Mouse (Mus musculus) MEL (cell line): ENCODE data around the gene Cd24a. TPM values are rescaled to one million over a fixed set of nuclear protein-coding genes. Genes with fewer than 3 reads are reported as not detected.

Experiments used
- DNase-seq: peaks from one replicate; pipeline ENCODE4 v3.0.0; 2011; ENCODE audit warnings: low read depth, low spot score
- H3K27ac ChIP-seq: 2 replicates; pipeline ENCODE4 v1.5.1; 2012; ENCODE audit warnings: low read depth, mild to moderate bottlenecking, control low read depth, low read length, moderate library complexity; ENCODE audit not compliant: control insufficient read depth
- H3K27me3 ChIP-seq, 2 experiments: fragments of 150-350 bp in 1 of 2; sonication (generic) in 1 of 2; 2 replicates each; pipeline ENCODE4 v1.6.1; 2012; ENCODE audit warnings: low read length in 2 of 2, mild to moderate bottlenecking in 2 of 2, improper control_type of control experiment in 1 of 2, moderate library complexity in 1 of 2; ENCODE audit not compliant: insufficient read depth in 2 of 2, control insufficient read depth in 1 of 2
- H3K36me3 ChIP-seq, 2 experiments: 2 replicates each; pipeline ENCODE4 v1.6.1; 2012 to 2014; ENCODE audit warnings: low read length in 2 of 2, improper control_type of control experiment in 1 of 2, inconsistent platforms in 1 of 2, mild to moderate bottlenecking in 1 of 2; ENCODE audit not compliant: insufficient read depth in 2 of 2, control insufficient read depth in 1 of 2
- H3K4me1 ChIP-seq, 2 experiments: fragments of 150-350 bp in 1 of 2; sonication (generic) in 1 of 2; 2 replicates each; pipeline ENCODE4 v1.6.1; 2012; ENCODE audit warnings: low read length in 2 of 2, improper control_type of control experiment in 1 of 2, mild to moderate bottlenecking in 1 of 2; ENCODE audit not compliant: insufficient read depth in 2 of 2, control insufficient read depth in 1 of 2
- H3K4me3 ChIP-seq, 2 experiments: fragments of 150-350 bp in 1 of 2; sonication (generic) in 1 of 2; 2 replicates each; pipeline ENCODE4 v1.5.1; 2012; ENCODE audit warnings: low read depth in 2 of 2, low read length in 2 of 2, mild to moderate bottlenecking in 2 of 2, moderate library complexity in 2 of 2, control low read depth in 1 of 2, improper control_type of control experiment in 1 of 2; ENCODE audit not compliant: control insufficient read depth in 1 of 2, insufficient read depth in 1 of 2
- H3K79me2 ChIP-seq: 2 replicates; pipeline ENCODE4 v1.6.1; 2012; ENCODE audit warnings: mild to moderate bottlenecking, low read length, moderate library complexity; ENCODE audit not compliant: control insufficient read depth, poor library complexity, insufficient read depth
- H3K9ac ChIP-seq: 2 replicates; pipeline ENCODE4 v1.6.1; 2012; ENCODE audit warnings: low read depth, mild to moderate bottlenecking, control low read depth, low read length, moderate library complexity; ENCODE audit not compliant: control insufficient read depth, poor library complexity, severe bottlenecking
- H3K9me3 ChIP-seq: fragments of 150-350 bp; sonication (generic); replicated peaks from 2 replicates; pipeline ENCODE4 v1.6.1; 2012; ENCODE audit warnings: mild to moderate bottlenecking, low read length, improper control_type of control experiment, moderate library complexity; ENCODE audit not compliant: insufficient read depth
- CHD2 ChIP-seq: IDR thresholded peaks from 2 replicates; pipeline ENCODE4 v1.6.1; 2011; ENCODE audit warnings: low read length, improper control_type of control experiment
- CTCF ChIP-seq, 3 experiments: IDR thresholded peaks in 2 of 3; conservative IDR thresholded peaks in 1 of 3; 2 replicates each; pipeline ENCODE4 v1.5.1; 2011 to 2012; ENCODE audit warnings: low read length in 3 of 3, low read depth in 2 of 3, mild to moderate bottlenecking in 2 of 3, improper control_type of control experiment in 1 of 3, inconsistent platforms in 1 of 3, mixed read lengths in 1 of 3, moderate library complexity in 1 of 3; ENCODE audit not compliant: control insufficient read depth in 1 of 3, insufficient read depth in 1 of 3, poor library complexity in 1 of 3, severe bottlenecking in 1 of 3
- ETS1 ChIP-seq: IDR thresholded peaks from 2 replicates; pipeline ENCODE4 v1.6.1; 2012; ENCODE audit warnings: low read depth, mild to moderate bottlenecking, inconsistent platforms, low read length, improper control_type of control experiment, moderate library complexity
- GABPA ChIP-seq: IDR thresholded peaks from 2 replicates; pipeline ENCODE4 v1.6.1; 2012; ENCODE audit warnings: low read depth, mild to moderate bottlenecking, inconsistent platforms, low read length, improper control_type of control experiment, moderate library complexity
- MAX ChIP-seq: IDR thresholded peaks from 2 replicates; pipeline ENCODE4 v1.6.1; 2011; ENCODE audit warnings: low read length, improper control_type of control experiment
- MAZ ChIP-seq: IDR thresholded peaks from 2 replicates; pipeline ENCODE4 v1.6.1; 2012; ENCODE audit warnings: low read depth, mild to moderate bottlenecking, inconsistent platforms, low read length, improper control_type of control experiment
- MEF2A ChIP-seq: IDR thresholded peaks from 2 replicates; pipeline ENCODE4 v1.6.1; 2014; ENCODE audit warnings: low read depth, mild to moderate bottlenecking, inconsistent platforms, low read length, improper control_type of control experiment; ENCODE audit not compliant: poor library complexity, insufficient replicate concordance, severe bottlenecking; ENCODE audit errors: extremely low read depth
- MYB ChIP-seq: IDR thresholded peaks from 2 replicates; pipeline ENCODE4 v1.6.1; 2011; ENCODE audit warnings: mild to moderate bottlenecking, low read depth, low read length, improper control_type of control experiment
- MYC ChIP-seq: IDR thresholded peaks from 2 replicates; pipeline ENCODE4 v1.6.1; 2011; ENCODE audit warnings: low read depth, mild to moderate bottlenecking, low read length, improper control_type of control experiment, moderate library complexity
- RAD21 ChIP-seq: IDR thresholded peaks from 2 replicates; pipeline ENCODE4 v1.6.1; 2011; ENCODE audit warnings: mild to moderate bottlenecking, low read depth, low read length, improper control_type of control experiment
- RCOR1 ChIP-seq: IDR thresholded peaks from 2 replicates; pipeline ENCODE4 v1.6.1; 2012; ENCODE audit warnings: low read depth, mild to moderate bottlenecking, inconsistent platforms, low read length, improper control_type of control experiment
- SIN3A ChIP-seq: IDR thresholded peaks from 2 replicates; pipeline ENCODE4 v1.6.1; 2012; ENCODE audit warnings: low read length, improper control_type of control experiment, inconsistent platforms
- SMC3 ChIP-seq: IDR thresholded peaks from 2 replicates; pipeline ENCODE4 v1.6.1; 2011; ENCODE audit warnings: low read depth, low read length, improper control_type of control experiment
- USF1 ChIP-seq: IDR thresholded peaks from 2 replicates; pipeline ENCODE4 v1.6.1; 2014; ENCODE audit warnings: low read depth, mild to moderate bottlenecking, inconsistent platforms, low read length, improper control_type of control experiment, moderate library complexity
- USF2 ChIP-seq, 2 experiments: IDR thresholded peaks; 2 replicates each; pipeline ENCODE4 v1.6.1; 2011 to 2012; ENCODE audit warnings: improper control_type of control experiment in 2 of 2, low read length in 2 of 2, borderline replicate concordance in 1 of 2, inconsistent platforms in 1 of 2, low read depth in 1 of 2, mild to moderate bottlenecking in 1 of 2; ENCODE audit not compliant: insufficient read depth in 1 of 2
- ZC3H11A ChIP-seq: IDR thresholded peaks from 2 replicates; pipeline ENCODE4 v1.6.1; 2012; ENCODE audit warnings: low read depth, mild to moderate bottlenecking, inconsistent platforms, low read length, improper control_type of control experiment
- ZKSCAN1 ChIP-seq: IDR thresholded peaks from 2 replicates; pipeline ENCODE4 v1.6.1; 2012; ENCODE audit warnings: low read depth, mild to moderate bottlenecking, inconsistent platforms, low read length, improper control_type of control experiment, moderate library complexity
- ZMIZ1 ChIP-seq: IDR thresholded peaks from 2 replicates; pipeline ENCODE4 v1.6.1; 2012; ENCODE audit warnings: low read depth, mild to moderate bottlenecking, inconsistent platforms, low read length, improper control_type of control experiment, moderate library complexity
- ZNF384 ChIP-seq: IDR thresholded peaks from 2 replicates; pipeline ENCODE4 v1.6.1; 2012; ENCODE audit warnings: low read depth, mild to moderate bottlenecking, inconsistent platforms, low read length, improper control_type of control experiment
- polyA plus RNA-seq, 2 experiments: library from polyadenylated mRNA; stranded (reverse) in 1 of 2; unstranded in 1 of 2; fragments of >175 nt in 1 of 2; fragments of >200 nt in 1 of 2; gene quantifications; 2 replicates each; pipeline versions ENCODE4 v1.2.1 to v1.2.4; 2012; ENCODE audit warnings: low replicate concordance in 2 of 2, low read depth in 1 of 2; ENCODE audit not compliant: insufficient read length in 2 of 2, insufficient read depth in 1 of 2, missing spikeins in 1 of 2
- total RNA-seq: library from RNA; depleted of rRNA; stranded (reverse); fragments of 300-350 nt; gene quantifications from 2 replicates; pipeline ENCODE4 v1.2.3, GENCODE M21; 2012

The Cd24a gene
- total and polyA plus RNA-seq, 3 experiments, result 96.6 to 181 TPM; not detected in 1

DNA sequence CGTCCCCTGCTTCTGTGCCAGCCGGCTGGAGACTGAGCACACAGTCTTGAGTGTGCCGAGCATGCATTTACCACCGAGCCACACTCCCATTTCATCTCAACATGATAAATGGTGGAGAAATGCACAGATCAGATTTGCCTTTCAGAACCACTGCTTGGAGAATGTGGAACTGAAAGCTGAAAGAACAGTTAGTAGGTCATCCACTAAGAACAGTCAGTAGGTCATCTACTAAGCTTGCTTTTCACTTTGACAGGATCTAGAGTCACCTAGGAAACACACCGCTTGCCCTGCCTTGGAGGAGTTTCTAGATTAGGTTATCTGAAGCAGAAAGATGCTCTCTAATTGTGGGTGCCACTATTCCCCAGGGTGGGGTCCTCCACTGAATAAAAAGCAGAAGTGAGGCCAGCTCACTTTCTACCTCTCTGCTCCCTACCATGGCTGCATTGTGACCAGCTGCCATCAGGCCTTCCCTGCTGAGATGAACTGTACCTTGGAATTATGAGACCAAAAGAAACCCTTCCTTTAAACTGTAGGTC lies 20.4 kb upstream of the Cd24a start (continued):
- TF ChIP-seq MYB (no peak), ZMIZ1 (no peak)
- TF ChIP-seq, all 39 proteins: peak for 9

DNA sequence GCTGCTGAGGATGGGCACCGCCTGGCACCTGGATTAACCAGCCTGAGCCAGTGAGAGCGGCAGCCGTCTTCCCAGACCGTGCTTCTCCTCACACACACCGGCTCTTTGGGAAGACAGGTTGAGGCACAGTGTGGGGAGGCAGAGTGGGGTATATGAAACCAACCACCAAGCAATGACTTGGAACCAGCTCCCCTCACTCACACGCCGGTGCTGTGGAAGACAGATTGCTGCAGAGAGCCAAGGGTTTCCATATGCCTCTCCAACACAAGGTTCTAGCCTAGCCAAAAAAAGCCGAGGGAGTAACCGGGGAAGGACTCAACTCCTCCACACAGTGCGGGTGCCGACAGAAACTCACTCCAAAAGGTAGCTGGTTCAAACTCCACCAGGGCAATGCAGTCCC lies 18.8 kb upstream of the Cd24a start:
- Histone ChIP-seq H3K27me3 (no peaks in the 10 kb centered on the region), H3K9me3 (no peaks in the 10 kb centered on the region), H3K79me2 (no peaks in the 10 kb centered on the region), H3K4me3 (no peak overlapping the region), H3K4me1 (peaks cover 3 to 7% of the 10 kb centered on the region in 2 experiments; a peak in 3 of 4 replicates), H3K9ac (no peak overlapping the region), H3K36me3 (peaks cover 0 to 3% of the 10 kb centered on the region in 2 experiments; a peak in 1 of 4 replicates), H3K27ac (no peak overlapping the region)
- no peak for TF ChIP-seq ETS1
- no peak for TF ChIP-seq MAZ
- no peak for TF ChIP-seq ZC3H11A
- TF ChIP-seq CHD2, result no peak
- no peak for TF ChIP-seq SMC3
- TF ChIP-seq GABPA, result no peak
- no peak for TF ChIP-seq USF1
- TF ChIP-seq MAX, result no peak
- no peak for TF ChIP-seq ZMIZ1
- TF ChIP-seq ZKSCAN1, result no peak
- no peak for TF ChIP-seq MYC
- TF ChIP-seq ZNF384, result no peak
- no peak for TF ChIP-seq USF2 (IDR thresholded peaks at IDR 0.05; ENCODE audit: borderline replicate concordance in 1 of 2, insufficient read depth in 1 of 2, low read depth in 1 of 2, low read length in 2 of 2)
- no peak for TF ChIP-seq SIN3A
- no peak for DNase-seq

DNA sequence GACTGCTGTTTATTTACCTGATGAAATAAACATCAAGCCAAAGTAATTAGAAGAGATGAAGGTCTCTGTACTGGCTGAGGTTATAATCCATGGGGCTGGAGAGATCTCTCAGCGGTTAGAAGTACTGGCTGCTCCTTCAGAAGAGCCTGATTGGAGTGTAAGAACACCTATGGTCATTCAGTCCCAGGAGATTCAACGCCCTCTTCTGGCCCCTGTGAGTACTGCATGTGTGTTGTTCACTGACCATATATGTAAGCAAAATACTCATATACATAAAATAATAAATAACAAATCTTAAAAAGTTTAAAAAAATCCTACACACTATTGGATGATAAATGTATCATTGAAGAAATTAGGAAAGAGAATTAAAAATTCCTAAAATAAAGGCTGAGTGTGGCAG lies 17.3 kb upstream of the Cd24a start:
- Histone ChIP-seq H3K27ac (no peak overlapping the region), H3K36me3 (peaks cover 0 to 3% of the 10 kb centered on the region in 2 experiments; a peak in 1 of 4 replicates), H3K4me3 (no peak overlapping the region), H3K79me2 (no peaks in the 10 kb centered on the region), H3K9me3 (no peaks in the 10 kb centered on the region), H3K27me3 (no peaks in the 10 kb centered on the region), H3K4me1 (peaks cover 3 to 7% of the 10 kb centered on the region in 2 experiments; a peak in 3 of 4 replicates), H3K9ac (no peak overlapping the region)
- TF ChIP-seq MAX (no peak), ZKSCAN1 (no peak), SMC3 (peak; percentile 16; the same call in 1 of the 2 replicates), USF2 (IDR thresholded peaks at IDR 0.05; ENCODE audit: borderline replicate concordance in 1 of 2, insufficient read depth in 1 of 2, low read depth in 1 of 2, low read length in 2 of 2) (no peak), MEF2A (no peak), RCOR1 (no peak), RAD21 (no peak; the same call in 1 of the 2 replicates), CTCF (IDR thresholded peaks at IDR 0.05 in 2 of 3, conservative IDR thresholded peaks at IDR 0.05 in 1 of 3; ENCODE audit: control insufficient read depth in 1 of 3, insufficient read depth in 1 of 3, low read depth in 2 of 3, low read length in 3 of 3, poor library complexity in 1 of 3, severe bottlenecking in 1 of 3) (peak; percentile 49 to 61 (median 50))
- DNase-seq, result peak; percentile 44
